Mouse (Mus musculus) liver, postnatal 0 days (tissue): ENCODE measurements around the gene Mia2.

Experiments used
- CTCF ChIP-seq: sonication (generic); IDR thresholded peaks from 2 replicates; pipeline ENCODE4 v1.5.1; 2016; ENCODE audit warnings: antibody characterized with exemption, low read depth
- EP300 ChIP-seq: IDR thresholded peaks from 2 replicates; pipeline ENCODE4 v1.6.1; 2016; ENCODE audit warnings: antibody characterized with exemption, low read depth, mild to moderate bottlenecking

DNA sequence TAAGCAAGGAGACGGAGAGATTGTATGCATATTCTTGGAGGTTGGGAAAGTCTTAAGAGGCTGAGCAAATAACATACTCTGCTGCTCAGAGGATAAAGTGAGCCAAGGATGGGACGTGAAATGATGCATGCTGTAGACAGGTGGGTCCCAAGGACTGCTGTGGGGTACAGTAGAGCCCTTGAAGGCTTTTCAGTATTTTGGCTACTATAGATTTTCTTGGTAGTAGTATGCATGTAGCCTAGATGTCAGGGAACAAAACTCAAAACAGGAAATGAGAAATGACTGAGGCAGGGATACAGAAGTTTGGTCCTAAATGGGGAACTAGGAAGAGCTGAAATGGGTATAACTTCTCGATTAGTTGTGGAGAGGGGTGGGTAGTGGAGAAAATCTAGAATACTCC is 36.9 kb downstream of the Mia2 start:
- TF ChIP-seq CTCF (no peak), EP300 (no peak)
